Mouse (Mus musculus) lung, embryonic 16.5 days (tissue): ENCODE data around the gene Ldhb. TPM values are rescaled to one million over a fixed set of nuclear protein-coding genes. Genes with fewer than 3 reads are reported as not detected.

Source experiments
- ATAC-seq: fragments of 200-750 bp; cut with Nextera tagmentation; 2 replicates; pipeline ENCODE4 v1.8.0; 2017; ENCODE audit warnings: low read depth, mild to moderate bottlenecking, moderate library complexity
- H3K27ac ChIP-seq: fragments of 300-500 bp; sonication (generic); 2 replicates; pipeline ENCODE4 v1.5.1; 2014; ENCODE audit warnings: mild to moderate bottlenecking, control low read depth, low read length
- H3K27me3 ChIP-seq: fragments of 300-500 bp; sonication (generic); 2 replicates; pipeline ENCODE4 v1.6.1; 2014; ENCODE audit warnings: low read depth, low read length, mixed read lengths; ENCODE audit not compliant: control insufficient read depth, insufficient read depth
- H3K36me3 ChIP-seq: fragments of 300-500 bp; sonication (generic); 2 replicates; pipeline ENCODE4 v1.6.1; 2014; ENCODE audit warnings: low read length; ENCODE audit not compliant: control insufficient read depth, insufficient read depth
- H3K4me1 ChIP-seq: fragments of 300-500 bp; sonication (generic); replicated peaks from 2 replicates; pipeline ENCODE4 v1.6.1; 2014; ENCODE audit warnings: low read length, mixed read lengths; ENCODE audit not compliant: control insufficient read depth, insufficient read depth
- H3K4me2 ChIP-seq: fragments of 300-500 bp; sonication (generic); 2 replicates; pipeline ENCODE4 v1.6.1; 2014; ENCODE audit warnings: low read depth, low read length, control low read depth
- H3K4me3 ChIP-seq: fragments of 300-500 bp; sonication (generic); 2 replicates; pipeline ENCODE4 v1.5.1; 2014; ENCODE audit warnings: mild to moderate bottlenecking, low read length, control low read depth
- H3K9ac ChIP-seq: fragments of 300-500 bp; sonication (generic); 2 replicates; pipeline ENCODE4 v1.6.1; 2014; ENCODE audit warnings: low read length, control low read depth
- H3K9me3 ChIP-seq: fragments of 300-500 bp; sonication (generic); 2 replicates; pipeline ENCODE4 v1.6.1; 2016; ENCODE audit warnings: low read length; ENCODE audit not compliant: control insufficient read depth
- WGBS: fragments of 180-500 bp; shearing (Covaris S2); extraction: QIAGEN DNeasy Blood & Tissue Kit; methylation state at CpG from one replicate; pipeline ENCODE4 v1.1.7; 2014; 5-methylcytosine and 5-hydroxymethylcytosine counted together
- polyA plus RNA-seq: library from polyadenylated mRNA; unstranded; fragments of >200 nt; fragmentation: Nextera tagmentation; extraction: Ambion mirVana; gene quantifications from 2 replicates; pipeline ENCODE4 v1.2.1, GENCODE M21; 2015

Gene Ldhb
- polyA plus RNA-seq, 1 experiment from 2014 or later, result 226 TPM

- Histone ChIP-seq H3K4me1 (no peaks in the 10 kb centered on the region), H3K36me3 (no peaks in the 10 kb centered on the region), H3K27me3 (no peaks in the 10 kb centered on the region), H3K4me2 (no peak overlapping the region), H3K9ac (no peak overlapping the region), H3K27ac (no peak overlapping the region), H3K9me3 (no peaks in the 10 kb centered on the region), H3K4me3 (no peak overlapping the region)
- WGBS, result 44% methylated on average over 4 of the region's 4 CpGs
- no peak for ATAC-seq
These were observed 38.2 kb downstream of the Ldhb start for GRCm38 (mm10) chr6:142469602-142470001.

- WGBS, result 73% methylated on average over 6 of the region's 6 CpGs
- no peak overlapping the region for H3K4me3 ChIP-seq
- no peak overlapping the region for H3K4me2 ChIP-seq
- H3K27ac ChIP-seq, result no peak overlapping the region
- ATAC-seq, result no peak
- H3K36me3 ChIP-seq, result no peaks in the 10 kb centered on the region
- H3K9me3 ChIP-seq, result no peaks in the 10 kb centered on the region
- no peak overlapping the region for H3K9ac ChIP-seq
- H3K4me1 ChIP-seq, result no peaks in the 10 kb centered on the region
- H3K27me3 ChIP-seq, result no peaks in the 10 kb centered on the region
These were observed 45.6 kb downstream of the Ldhb start for GRCm38 (mm10) chr6:142462194-142462593.

DNA sequence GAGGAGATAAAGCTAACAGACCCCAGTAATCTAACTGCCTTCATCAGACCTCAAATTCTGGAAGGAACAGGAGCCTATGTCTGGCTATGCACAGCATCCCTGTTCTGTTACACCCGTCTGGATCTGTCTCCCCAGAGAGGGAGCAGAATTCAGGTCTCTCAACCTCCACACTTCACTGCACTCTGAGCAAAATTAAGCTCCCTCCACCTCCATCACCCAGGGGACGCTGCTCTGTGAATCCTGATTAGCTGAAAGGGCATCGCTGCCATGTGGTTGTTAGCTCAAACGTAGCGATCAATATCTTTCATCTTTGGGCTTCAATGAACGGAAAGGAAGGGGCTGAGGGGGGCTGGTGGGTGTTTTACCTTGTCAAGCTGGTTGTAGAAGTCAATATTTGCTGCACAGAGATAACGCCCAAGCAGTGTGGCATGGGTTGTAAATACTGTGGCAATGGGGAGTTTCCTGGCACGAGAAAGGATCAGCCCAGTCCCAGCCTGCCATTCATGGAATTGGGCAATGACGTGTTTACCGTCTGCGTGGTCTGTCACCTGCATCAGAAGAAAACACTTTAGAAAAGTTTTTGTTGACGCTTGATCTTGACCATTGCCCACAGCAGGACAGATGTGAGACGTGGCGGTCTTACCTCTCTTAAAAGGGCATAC is 48.6 kb downstream of the Ldhb start:
- Histone ChIP-seq H3K27ac (no peak overlapping the region), H3K4me3 (no peak overlapping the region), H3K27me3 (no peaks in the 10 kb centered on the region), H3K4me1 (no peaks in the 10 kb centered on the region), H3K36me3 (no peaks in the 10 kb centered on the region), H3K9ac (no peak overlapping the region), H3K9me3 (no peaks in the 10 kb centered on the region), H3K4me2 (no peak overlapping the region)
- 53% methylated on average over 14 of the region's 14 CpGs for WGBS
- no peak for ATAC-seq

- ATAC-seq, result no peak
- WGBS, result 57% methylated on average over 7 of the region's 7 CpGs
These were observed 49.7 kb downstream of the Ldhb start for GRCm38 (mm10) chr6:142458010-142458409.

DNA sequence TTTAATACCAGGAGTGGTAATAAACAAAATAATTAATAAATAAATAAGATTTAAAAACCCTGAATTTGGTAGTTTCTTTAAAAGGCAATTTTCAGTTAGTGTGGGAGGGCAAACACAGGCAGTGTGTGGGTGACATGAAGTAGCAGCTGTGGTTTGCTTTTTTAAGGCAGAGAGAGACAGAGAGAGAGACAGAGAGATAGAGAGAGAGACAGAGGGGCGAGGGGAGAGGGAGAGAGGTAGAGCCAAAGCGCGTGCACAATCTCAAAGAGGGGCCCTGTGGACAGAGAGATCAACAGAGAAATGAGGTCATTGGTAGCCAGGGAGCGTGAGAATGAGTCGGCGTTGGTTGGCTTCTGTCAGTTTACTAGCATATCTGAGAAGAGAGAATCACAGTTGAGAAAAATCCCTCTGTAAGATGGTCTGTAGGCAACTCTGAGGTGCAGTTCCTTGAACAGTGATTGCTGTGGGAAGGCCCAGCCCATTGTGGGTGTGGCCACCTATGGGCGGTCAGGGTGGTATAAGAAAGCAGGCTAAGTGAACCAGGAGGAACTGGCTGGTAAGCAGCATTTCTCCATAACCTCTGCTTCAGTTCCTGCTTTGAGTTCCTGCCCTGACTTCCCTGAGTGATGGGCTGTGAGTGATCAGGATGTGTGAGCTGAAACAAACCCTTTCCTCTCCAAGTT is 52.3 kb downstream of the Ldhb start:
- Histone ChIP-seq H3K36me3 (no peaks in the 10 kb centered on the region), H3K9ac (no peak overlapping the region), H3K27ac (no peak overlapping the region), H3K4me3 (no peak overlapping the region), H3K9me3 (no peaks in the 10 kb centered on the region), H3K27me3 (no peaks in the 10 kb centered on the region), H3K4me1 (no peaks in the 10 kb centered on the region), H3K4me2 (no peak overlapping the region)
- 58% methylated on average over 7 of the region's 7 CpGs for WGBS
- ATAC-seq, result no peak

More at GRCm38 (mm10) chr6:142458010-142458409, 49.7 kb downstream of the Ldhb start:
- no peaks in the 10 kb centered on the region for H3K36me3 ChIP-seq
- no peaks in the 10 kb centered on the region for H3K27me3 ChIP-seq
- no peaks in the 10 kb centered on the region for H3K4me1 ChIP-seq
- H3K9ac ChIP-seq, result no peak overlapping the region
- H3K27ac ChIP-seq, result no peak overlapping the region
- H3K4me2 ChIP-seq, result no peak overlapping the region
- no peak overlapping the region for H3K4me3 ChIP-seq
- H3K9me3 ChIP-seq, result no peaks in the 10 kb centered on the region

- H3K4me2 ChIP-seq, result no peak overlapping the region
- ATAC-seq, result no peak
- no peak overlapping the region for H3K27ac ChIP-seq
- 66% methylated on average over 2 of the region's 2 CpGs for WGBS
- no peak overlapping the region for H3K4me3 ChIP-seq
- H3K36me3 ChIP-seq, result no peaks in the 10 kb centered on the region
- no peaks in the 10 kb centered on the region for H3K9me3 ChIP-seq
- no peak overlapping the region for H3K9ac ChIP-seq
- no peaks in the 10 kb centered on the region for H3K4me1 ChIP-seq
- no peaks in the 10 kb centered on the region for H3K27me3 ChIP-seq
These were observed 54.4 kb downstream of the Ldhb start for GRCm38 (mm10) chr6:142453311-142453710.

DNA sequence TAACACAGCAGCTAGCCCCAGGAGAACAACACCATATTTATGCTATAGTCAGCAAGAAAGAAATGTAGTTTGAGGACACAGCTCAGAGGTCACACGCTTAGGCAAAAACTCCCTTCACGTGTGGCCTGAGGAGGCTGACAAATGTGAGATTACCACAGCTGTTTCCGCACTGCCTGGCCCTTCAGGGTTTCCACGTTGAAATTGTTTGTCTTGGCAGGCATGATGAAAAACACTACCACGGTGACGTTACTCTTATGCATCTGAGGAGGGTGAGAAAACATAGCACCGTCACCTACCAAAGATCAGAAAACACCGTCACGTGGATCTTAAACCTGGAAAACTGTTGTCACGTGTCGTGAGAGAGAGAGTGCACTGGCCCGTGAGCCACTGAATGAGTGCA is 56.4 kb downstream of the Ldhb start:
- Histone ChIP-seq H3K27ac (no peak overlapping the region), H3K4me2 (no peak overlapping the region), H3K4me3 (no peak overlapping the region), H3K36me3 (no peaks in the 10 kb centered on the region), H3K4me1 (no peaks in the 10 kb centered on the region), H3K27me3 (no peaks in the 10 kb centered on the region), H3K9ac (no peak overlapping the region), H3K9me3 (no peaks in the 10 kb centered on the region)
- WGBS, result 51% methylated on average over 12 of the region's 12 CpGs
- ATAC-seq, result no peak

Other genes starting within 250 kb of the Ldhb start
- gene Iapp, start 209.5 kb downstream of the Ldhb start, polyA plus RNA-seq, result not detected in 2 replicates
- gene Slco1a5, start 185.0 kb downstream of the Ldhb start, polyA plus RNA-seq, result 0.16 TPM in 1 of 2 replicates, not detected in the other
- 15.8 and 15.9 TPM in 2 replicates for gene Pyroxd1, start 162.3 kb downstream of the Ldhb start, polyA plus RNA-seq
- gene Recql, start 120.9 kb downstream of the Ldhb start, polyA plus RNA-seq, result 24.3 and 25.5 TPM in 2 replicates
- gene Golt1b, start 120.7 kb downstream of the Ldhb start, polyA plus RNA-seq, result 81.2 and 85.6 TPM in 2 replicates
- gene Spx, start 94.5 kb downstream of the Ldhb start, polyA plus RNA-seq, result 0.49 and 0.50 TPM in 2 replicates
- 0.91 TPM in 1 of 2 replicates, not detected in the other for gene Gys2, start 34.8 kb downstream of the Ldhb start, polyA plus RNA-seq
- gene Kcnj8, start 63.7 kb upstream of the Ldhb start, polyA plus RNA-seq, result 17.8 and 18.8 TPM in 2 replicates
- 5.8 TPM in 2 replicates for gene Abcc9, start 194.4 kb upstream of the Ldhb start, polyA plus RNA-seq
- 61.7 and 65.1 TPM in 2 replicates for gene Cmas, start 248.7 kb upstream of the Ldhb start, polyA plus RNA-seq